Mouse (Mus musculus): ENCODE data around the gene Gab1. TPM values are rescaled to one million over a fixed set of nuclear protein-coding genes. Genes with fewer than 3 reads are reported as not detected.

The Gab1 gene
- total and polyA plus RNA-seq, 3 experiments = 32.6 to 40.2 (median 38.3) TPM

DNA sequence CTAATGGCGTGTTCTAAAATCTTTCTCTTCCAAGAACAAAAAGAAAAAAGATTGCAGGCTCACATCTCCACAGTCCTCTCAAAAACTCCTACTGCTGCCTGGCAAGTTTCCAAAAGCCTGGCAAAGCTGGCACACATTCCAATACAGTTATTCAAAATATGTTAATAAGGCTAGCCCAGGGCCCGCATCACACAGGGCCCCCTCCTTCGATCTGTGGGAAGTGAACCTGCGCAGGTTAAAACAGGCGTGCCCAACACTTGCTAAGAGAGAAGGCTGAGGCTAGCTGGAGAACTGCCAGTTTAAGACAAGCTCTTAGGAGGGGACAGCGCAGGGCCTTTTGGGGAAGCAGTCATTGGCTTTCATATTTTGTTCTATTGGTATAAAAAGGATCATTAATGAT lies 23.7 kb downstream of the Gab1 start:
- Histone ChIP-seq H3K27me3 (ENCODE audit: control insufficient read depth, insufficient read depth, low read length) (no peaks in the 10 kb centered on the region), H3K4me1 (ENCODE audit: control insufficient read depth, insufficient read depth, low read length) (peaks cover 15% of the 10 kb centered on the region), H3K27ac (no peak overlapping the region; the same call in 1 of the 2 replicates), H3K36me3 (ENCODE audit: control insufficient read depth, insufficient read depth, low read length) (peaks cover 11% of the 10 kb centered on the region), H3K9ac (ENCODE audit: low read depth, low read length) (no peak overlapping the region), H3K4me3 (no peak overlapping the region), H3K79me2 (replicated peaks; ENCODE audit: control insufficient read depth, insufficient read depth, low read length) (no peaks in the 10 kb centered on the region; the same call in none of the 2 replicates)
- intact Hi-C loops (cut with DNase I) = no loop called here
- TF ChIP-seq POLR2A (IDR thresholded peaks at IDR 0.05; ENCODE audit: insufficient read depth, low read depth, low read length) (no peak), CTCF (IDR thresholded peaks at IDR 0.05) (no peak), EP300 (IDR thresholded peaks at IDR 0.05; ENCODE audit: insufficient read depth, low read depth, low read length) (no peak)
- WGBS = 58% methylated on average over 6 of the region's 6 CpGs
- DNase-seq = peak in 1 of 2 experiments; percentile 50

DNA sequence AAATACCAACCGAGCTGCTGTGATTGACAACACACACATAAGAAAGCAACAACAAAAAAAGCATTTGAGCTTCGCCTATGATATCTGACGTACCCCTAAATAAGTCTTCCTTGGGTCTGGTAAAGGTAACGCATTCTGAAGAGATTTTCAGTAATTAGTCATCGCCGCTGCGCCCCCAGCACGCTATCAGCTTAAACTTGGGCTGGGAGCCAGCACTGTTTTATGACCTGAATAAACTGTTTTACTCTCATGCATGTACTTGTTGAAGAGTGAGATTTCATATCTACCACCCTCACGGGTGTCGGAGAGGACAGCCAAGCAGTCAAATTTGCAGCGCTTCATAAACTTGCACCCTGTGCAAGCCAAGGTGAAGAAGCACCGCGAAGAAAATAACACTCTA lies 26.7 kb downstream of the Gab1 start:
- no peaks in the 10 kb centered on the region; the same call in none of the 2 replicates for H3K79me2 ChIP-seq (replicated peaks; ENCODE audit: control insufficient read depth, insufficient read depth, low read length)
- H3K4me1 ChIP-seq (ENCODE audit: control insufficient read depth, insufficient read depth, low read length) = peaks cover 18% of the 10 kb centered on the region
- DNase-seq = no peak
- H3K27me3 ChIP-seq (ENCODE audit: control insufficient read depth, insufficient read depth, low read length) = no peaks in the 10 kb centered on the region
- H3K36me3 ChIP-seq (ENCODE audit: control insufficient read depth, insufficient read depth, low read length) = peaks cover 9% of the 10 kb centered on the region
- TF ChIP-seq POLR2A (IDR thresholded peaks at IDR 0.05; ENCODE audit: insufficient read depth, low read depth, low read length) (no peak), CTCF (IDR thresholded peaks at IDR 0.05) (no peak), EP300 (IDR thresholded peaks at IDR 0.05; ENCODE audit: insufficient read depth, low read depth, low read length) (no peak)
- 34% methylated on average over 13 of the region's 13 CpGs for whole genome bisulfite sequencing
- intact Hi-C loops (cut with DNase I) = no loop called here
- H3K4me3 ChIP-seq = peak overlapping the region; percentile 1; the same call in 1 of the 2 replicates
- peak overlapping the region; percentile 32; the same call in 1 of the 2 replicates for H3K9ac ChIP-seq (ENCODE audit: low read depth, low read length)
- H3K27ac ChIP-seq = peak overlapping the region; percentile 57

GRCm38 (mm10) chr8:80853208-80853607 lies 27.1 kb downstream of the Gab1 start:
- TF ChIP-seq POLR2A (IDR thresholded peaks at IDR 0.05; ENCODE audit: insufficient read depth, low read depth, low read length) = no peak
- TF ChIP-seq EP300 (IDR thresholded peaks at IDR 0.05; ENCODE audit: insufficient read depth, low read depth, low read length) = no peak
- TF ChIP-seq CTCF (IDR thresholded peaks at IDR 0.05) = no peak
- peak overlapping the region; percentile 1; the same call in 1 of the 2 replicates for H3K4me3 ChIP-seq
- DNase-seq = no peak
- peak overlapping the region; percentile 57 for H3K27ac ChIP-seq
- H3K9ac ChIP-seq (ENCODE audit: low read depth, low read length) = peak overlapping the region; percentile 32; the same call in 1 of the 2 replicates
- H3K27me3 ChIP-seq (ENCODE audit: control insufficient read depth, insufficient read depth, low read length) = no peaks in the 10 kb centered on the region
- WGBS = 49% methylated on average over 6 of the region's 6 CpGs
- peaks cover 8% of the 10 kb centered on the region for H3K36me3 ChIP-seq (ENCODE audit: control insufficient read depth, insufficient read depth, low read length)
- intact Hi-C loops (cut with DNase I) = no loop called here
- H3K79me2 ChIP-seq (replicated peaks; ENCODE audit: control insufficient read depth, insufficient read depth, low read length) = no peaks in the 10 kb centered on the region; the same call in none of the 2 replicates
- H3K4me1 ChIP-seq (ENCODE audit: control insufficient read depth, insufficient read depth, low read length) = peaks cover 19% of the 10 kb centered on the region

- Histone ChIP-seq H3K4me1 (ENCODE audit: control insufficient read depth, insufficient read depth, low read length) (peaks cover 20% of the 10 kb centered on the region), H3K27me3 (ENCODE audit: control insufficient read depth, insufficient read depth, low read length) (no peaks in the 10 kb centered on the region), H3K27ac (peak overlapping the region; percentile 57), H3K36me3 (ENCODE audit: control insufficient read depth, insufficient read depth, low read length) (peaks cover 5% of the 10 kb centered on the region), H3K79me2 (replicated peaks; ENCODE audit: control insufficient read depth, insufficient read depth, low read length) (no peaks in the 10 kb centered on the region; the same call in none of the 2 replicates), H3K9ac (ENCODE audit: low read depth, low read length) (no peak overlapping the region), H3K4me3 (no peak overlapping the region)
- TF ChIP-seq EP300 (IDR thresholded peaks at IDR 0.05; ENCODE audit: insufficient read depth, low read depth, low read length) (no peak), POLR2A (IDR thresholded peaks at IDR 0.05; ENCODE audit: insufficient read depth, low read depth, low read length) (no peak), CTCF (IDR thresholded peaks at IDR 0.05) (no peak)
- no peak for DNase-seq
- intact Hi-C loops (cut with DNase I) = no loop called here
- 36% methylated on average over 9 of the region's 9 CpGs for WGBS
Observed at GRCm38 (mm10) chr8:80852412-80853165, 27.7 kb downstream of the Gab1 start.

- 26% methylated on average over 6 of the region's 6 CpGs for WGBS
- no peak for DNase-seq
- H3K79me2 ChIP-seq (replicated peaks; ENCODE audit: control insufficient read depth, insufficient read depth, low read length) = peaks cover under 1% of the 10 kb centered on the region
- H3K36me3 ChIP-seq (ENCODE audit: control insufficient read depth, insufficient read depth, low read length) = peaks cover 5% of the 10 kb centered on the region
- no peak overlapping the region; the same call in 1 of the 2 replicates for H3K27ac ChIP-seq
- H3K9ac ChIP-seq (ENCODE audit: low read depth, low read length) = no peak overlapping the region
- H3K27me3 ChIP-seq (ENCODE audit: control insufficient read depth, insufficient read depth, low read length) = no peaks in the 10 kb centered on the region
- TF ChIP-seq EP300 (IDR thresholded peaks at IDR 0.05; ENCODE audit: insufficient read depth, low read depth, low read length) (no peak), CTCF (IDR thresholded peaks at IDR 0.05) (no peak), POLR2A (IDR thresholded peaks at IDR 0.05; ENCODE audit: insufficient read depth, low read depth, low read length) (no peak)
- H3K4me3 ChIP-seq = no peak overlapping the region
- intact Hi-C loops (cut with DNase I) = no loop called here
- peaks cover 19% of the 10 kb centered on the region for H3K4me1 ChIP-seq (ENCODE audit: control insufficient read depth, insufficient read depth, low read length)
Observed at GRCm38 (mm10) chr8:80851648-80852047, 28.7 kb downstream of the Gab1 start.

DNA sequence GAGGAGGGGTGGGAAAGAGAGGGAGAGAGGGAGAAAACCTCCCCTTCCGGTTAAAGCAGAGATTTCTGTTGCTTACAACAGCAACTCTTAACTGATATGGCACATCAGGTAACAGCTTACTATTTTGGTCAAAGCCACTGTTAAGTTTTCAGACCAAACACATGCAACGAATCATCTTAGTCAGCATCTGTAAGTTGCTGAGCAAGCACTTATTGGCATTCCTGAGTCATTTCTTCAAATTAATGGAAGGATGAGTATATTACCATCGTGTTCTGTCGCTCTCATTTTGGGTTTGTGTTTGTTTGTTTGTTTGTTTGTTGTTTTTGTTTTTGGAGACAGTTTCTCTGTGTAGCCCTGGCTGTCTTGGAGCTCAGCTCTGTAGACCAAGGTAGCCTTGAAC lies 30.3 kb downstream of the Gab1 start:
- intact Hi-C loops (cut with DNase I) = no loop called here
- WGBS = 71% methylated on average over 4 of the region's 4 CpGs
- peaks cover 21% of the 10 kb centered on the region for H3K4me1 ChIP-seq (ENCODE audit: control insufficient read depth, insufficient read depth, low read length)

More for the DNA sequence above, 30.3 kb downstream of the Gab1 start:
- TF ChIP-seq POLR2A (IDR thresholded peaks at IDR 0.05; ENCODE audit: insufficient read depth, low read depth, low read length) (no peak), EP300 (IDR thresholded peaks at IDR 0.05; ENCODE audit: insufficient read depth, low read depth, low read length) (no peak), CTCF (IDR thresholded peaks at IDR 0.05) (no peak)
- H3K9ac ChIP-seq (ENCODE audit: low read depth, low read length) = no peak overlapping the region
- H3K36me3 ChIP-seq (ENCODE audit: control insufficient read depth, insufficient read depth, low read length) = peaks cover 8% of the 10 kb centered on the region
- no peak overlapping the region for H3K4me3 ChIP-seq
- H3K27ac ChIP-seq = no peak overlapping the region
- DNase-seq = no peak
- peaks cover 4% of the 10 kb centered on the region for H3K79me2 ChIP-seq (replicated peaks; ENCODE audit: control insufficient read depth, insufficient read depth, low read length)
- no peaks in the 10 kb centered on the region for H3K27me3 ChIP-seq (ENCODE audit: control insufficient read depth, insufficient read depth, low read length)
